Mouse (Mus musculus): ENCODE measurements around the gene Bzw1. TPM values are rescaled to one million over a fixed set of nuclear protein-coding genes. Genes with fewer than 3 reads are reported as not detected.

The Bzw1 gene
- polyA plus RNA-seq, 1 experiment from 2014 or later, result 509 TPM

- H3K36me3 ChIP-seq (replicated peaks), result peaks cover 31% of the 10 kb centered on the region
- peak; percentile 95 for ATAC-seq (ENCODE audit: low FRiP score)
- H3K9me3 ChIP-seq, result no peaks in the 10 kb centered on the region
- peak within 1 kb of the TSS; percentile 88 for H3K27ac ChIP-seq
- H3K9ac ChIP-seq, result peak within 1 kb of the TSS; percentile 79
- H3K4me3 ChIP-seq (replicated peaks), result peak within 1 kb of the TSS; percentile 66
- under 1% methylated on average over 33 of the region's 33 CpGs for WGBS
- H3K4me1 ChIP-seq, result peaks cover 26% of the 10 kb centered on the region
- no peaks in the 10 kb centered on the region for H3K27me3 ChIP-seq
- peak within 1 kb of the TSS; percentile 64 for H3K4me2 ChIP-seq
These were observed 52.5 kb downstream of the Bzw1 start, which contains the start of the genes Nif3l1 and Ppil3 for GRCm38 (mm10) chr1:58445143-58445722. Gene Nif3l1 (plus strand): TSS chr1:58445151. Gene Ppil3 (minus strand): TSS chr1:58445486.

GRCm38 (mm10) chr1:58445861-58446260 is 53.2 kb downstream of the Bzw1 start:
- Histone ChIP-seq H3K9me3 (no peaks in the 10 kb centered on the region), H3K4me3 (replicated peaks) (peak overlapping the region; percentile 66), H3K4me1 (peaks cover 26% of the 10 kb centered on the region), H3K36me3 (replicated peaks) (peaks cover 35% of the 10 kb centered on the region), H3K27me3 (no peaks in the 10 kb centered on the region), H3K4me2 (peak overlapping the region; percentile 64), H3K9ac (peak overlapping the region; percentile 79), H3K27ac (peak overlapping the region; percentile 88)
- WGBS, result 7% methylated on average over 11 of the region's 11 CpGs
- ATAC-seq (ENCODE audit: low FRiP score), result 0 out of 2 replicates have a peak, but pooled peaks have one; percentile 10

- Histone ChIP-seq H3K4me2 (no peak overlapping the region), H3K27me3 (no peaks in the 10 kb centered on the region), H3K4me1 (peaks cover 26% of the 10 kb centered on the region), H3K4me3 (replicated peaks) (no peak overlapping the region), H3K9me3 (no peaks in the 10 kb centered on the region), H3K9ac (no peak overlapping the region), H3K27ac (no peak overlapping the region), H3K36me3 (replicated peaks) (peaks cover 45% of the 10 kb centered on the region)
- WGBS, result 96% methylated on average over 7 of the region's 7 CpGs
- no peak for ATAC-seq (ENCODE audit: low FRiP score)
These were observed 55.1 kb downstream of the Bzw1 start for GRCm38 (mm10) chr1:58447766-58448165.

- Histone ChIP-seq H3K27me3 (no peaks in the 10 kb centered on the region), H3K4me2 (no peak overlapping the region), H3K4me3 (replicated peaks) (no peak overlapping the region), H3K9me3 (no peaks in the 10 kb centered on the region), H3K36me3 (replicated peaks) (peaks cover 52% of the 10 kb centered on the region), H3K9ac (no peak overlapping the region), H3K4me1 (peaks cover 26% of the 10 kb centered on the region), H3K27ac (no peak overlapping the region)
- WGBS, result 90% methylated on average over 7 of the region's 7 CpGs
- ATAC-seq (ENCODE audit: low FRiP score), result no peak
These were observed 55.7 kb downstream of the Bzw1 start for GRCm38 (mm10) chr1:58448396-58448795.

GRCm38 (mm10) chr1:58454316-58454715 is 61.6 kb downstream of the Bzw1 start:
- Histone ChIP-seq H3K4me3 (replicated peaks) (no peak overlapping the region), H3K9me3 (no peaks in the 10 kb centered on the region), H3K9ac (no peak overlapping the region), H3K36me3 (replicated peaks) (peaks cover 88% of the 10 kb centered on the region), H3K27me3 (no peaks in the 10 kb centered on the region), H3K27ac (no peak overlapping the region), H3K4me1 (no peaks in the 10 kb centered on the region), H3K4me2 (no peak overlapping the region)
- ATAC-seq (ENCODE audit: low FRiP score), result no peak
- 95% methylated on average over 6 of the region's 6 CpGs for WGBS

Other genes starting within 250 kb of the Bzw1 start
- not detected in 2 replicates for gene Aox4, start 182.5 kb upstream of the Bzw1 start, polyA plus RNA-seq (2016; fragmentation: Nextera tagmentation; extraction: Ambion mirVana)
- gene Aox2, start 114.6 kb upstream of the Bzw1 start, polyA plus RNA-seq (2016; fragmentation: Nextera tagmentation; extraction: Ambion mirVana), result 0.09 and 0.15 TPM in 2 replicates
- gene Clk1, start 31.2 kb downstream of the Bzw1 start, polyA plus RNA-seq (2016; fragmentation: Nextera tagmentation; extraction: Ambion mirVana), result 149 and 159 TPM in 2 replicates
- gene Nif3l1, start 52.3 kb downstream of the Bzw1 start, polyA plus RNA-seq (2016; fragmentation: Nextera tagmentation; extraction: Ambion mirVana), result 57.9 and 65.0 TPM in 2 replicates
- gene Ppil3, start 52.6 kb downstream of the Bzw1 start, polyA plus RNA-seq (2016; fragmentation: Nextera tagmentation; extraction: Ambion mirVana), result 47.5 and 49.4 TPM in 2 replicates
- 39.7 and 43.7 TPM in 2 replicates for gene Orc2, start 112.2 kb downstream of the Bzw1 start, polyA plus RNA-seq (2016; fragmentation: Nextera tagmentation; extraction: Ambion mirVana)
- gene Fam126b, start 193.4 kb downstream of the Bzw1 start, polyA plus RNA-seq (2016; fragmentation: Nextera tagmentation; extraction: Ambion mirVana), result 10.2 and 11.2 TPM in 2 replicates
- 168 and 170 TPM in 2 replicates for gene Ndufb3, start 193.5 kb downstream of the Bzw1 start, polyA plus RNA-seq (2016; fragmentation: Nextera tagmentation; extraction: Ambion mirVana)

Measured in forebrain, embryonic 12.5 days (tissue).